Mouse (Mus musculus): ENCODE measurements around the gene Tmem41a. TPM values are rescaled to one million over a fixed set of nuclear protein-coding genes. Genes with fewer than 3 reads are reported as not detected.

Gene Tmem41a
- polyA plus RNA-seq, 1 experiment = 4.7 TPM

- WGBS = 93% methylated on average over 12 of the region's 12 CpGs
- no peaks in the 10 kb centered on the region for H3K36me3 ChIP-seq (ENCODE audit: control insufficient read depth, insufficient read depth, low read length)
- H3K27ac ChIP-seq (ENCODE audit: insufficient read depth, low read length) = no peak overlapping the region
- DNase-seq (ENCODE audit: low read depth in 1 of 2, low spot score in 2 of 2) = no peak
- H3K27me3 ChIP-seq (ENCODE audit: control insufficient read depth, insufficient read depth, low read length) = no peaks in the 10 kb centered on the region
- no peak overlapping the region for H3K4me3 ChIP-seq (ENCODE audit: extremely low read depth, insufficient read depth, insufficient read length)
- H3K4me1 ChIP-seq (ENCODE audit: control insufficient read depth, insufficient read depth, insufficient read length) = no peaks in the 10 kb centered on the region
- TF ChIP-seq POLR2A (IDR thresholded peaks at IDR 0.05; ENCODE audit: low read depth, low read length) = no peak
- no peak for TF ChIP-seq CTCF (IDR thresholded peaks at IDR 0.05; ENCODE audit: extremely low read depth, insufficient read depth, insufficient read length, insufficient replicate concordance)
These were observed 36.7 kb upstream of the Tmem41a start for GRCm38 (mm10) chr16:21984091-21984490.

GRCm38 (mm10) chr16:21983581-21983980 lies 36.2 kb upstream of the Tmem41a start:
- DNase-seq (ENCODE audit: low read depth in 1 of 2, low spot score in 2 of 2) = no peak
- TF ChIP-seq CTCF (IDR thresholded peaks at IDR 0.05; ENCODE audit: extremely low read depth, insufficient read depth, insufficient read length, insufficient replicate concordance) (no peak), POLR2A (IDR thresholded peaks at IDR 0.05; ENCODE audit: low read depth, low read length) (no peak)
- H3K27me3 ChIP-seq (ENCODE audit: control insufficient read depth, insufficient read depth, low read length) = no peaks in the 10 kb centered on the region
- H3K4me1 ChIP-seq (ENCODE audit: control insufficient read depth, insufficient read depth, insufficient read length) = no peaks in the 10 kb centered on the region
- WGBS = 95% methylated on average over 4 of the region's 4 CpGs
- no peak overlapping the region for H3K4me3 ChIP-seq (ENCODE audit: extremely low read depth, insufficient read depth, insufficient read length)
- H3K36me3 ChIP-seq (ENCODE audit: control insufficient read depth, insufficient read depth, low read length) = no peaks in the 10 kb centered on the region
- H3K27ac ChIP-seq (ENCODE audit: insufficient read depth, low read length) = no peak overlapping the region

- no peak overlapping the region for H3K27ac ChIP-seq (ENCODE audit: insufficient read depth, low read length)
- no peaks in the 10 kb centered on the region for H3K36me3 ChIP-seq (ENCODE audit: control insufficient read depth, insufficient read depth, low read length)
- WGBS = 93% methylated on average over 9 of the region's 9 CpGs
- no peaks in the 10 kb centered on the region for H3K27me3 ChIP-seq (ENCODE audit: control insufficient read depth, insufficient read depth, low read length)
- no peaks in the 10 kb centered on the region for H3K4me1 ChIP-seq (ENCODE audit: control insufficient read depth, insufficient read depth, insufficient read length)
- no peak overlapping the region for H3K4me3 ChIP-seq (ENCODE audit: extremely low read depth, insufficient read depth, insufficient read length)
- no peak for TF ChIP-seq CTCF (IDR thresholded peaks at IDR 0.05; ENCODE audit: extremely low read depth, insufficient read depth, insufficient read length, insufficient replicate concordance)
- no peak for DNase-seq (ENCODE audit: low read depth in 1 of 2, low spot score in 2 of 2)
These were observed 35.8 kb upstream of the Tmem41a start for GRCm38 (mm10) chr16:21983146-21983545.

- no peaks in the 10 kb centered on the region for H3K4me1 ChIP-seq (ENCODE audit: control insufficient read depth, insufficient read depth, insufficient read length)
- H3K36me3 ChIP-seq (ENCODE audit: control insufficient read depth, insufficient read depth, low read length) = no peaks in the 10 kb centered on the region
- no peak overlapping the region for H3K4me3 ChIP-seq (ENCODE audit: extremely low read depth, insufficient read depth, insufficient read length)
- WGBS = 82% methylated on average over 5 of the region's 5 CpGs
- no peak for DNase-seq (ENCODE audit: low read depth in 1 of 2, low spot score in 2 of 2)
- H3K27me3 ChIP-seq (ENCODE audit: control insufficient read depth, insufficient read depth, low read length) = no peaks in the 10 kb centered on the region
- no peak overlapping the region for H3K27ac ChIP-seq (ENCODE audit: insufficient read depth, low read length)
- no peak for TF ChIP-seq CTCF (IDR thresholded peaks at IDR 0.05; ENCODE audit: extremely low read depth, insufficient read depth, insufficient read length, insufficient replicate concordance)
- no peak for TF ChIP-seq POLR2A (IDR thresholded peaks at IDR 0.05; ENCODE audit: low read depth, low read length)
These were observed 30.0 kb upstream of the Tmem41a start for GRCm38 (mm10) chr16:21977347-21977746.

GRCm38 (mm10) chr16:21976203-21976602 lies 28.9 kb upstream of the Tmem41a start:
- no peak overlapping the region for H3K4me3 ChIP-seq (ENCODE audit: extremely low read depth, insufficient read depth, insufficient read length)
- H3K36me3 ChIP-seq (ENCODE audit: control insufficient read depth, insufficient read depth, low read length) = no peaks in the 10 kb centered on the region
- no peak overlapping the region for H3K27ac ChIP-seq (ENCODE audit: insufficient read depth, low read length)
- H3K27me3 ChIP-seq (ENCODE audit: control insufficient read depth, insufficient read depth, low read length) = no peaks in the 10 kb centered on the region
- H3K4me1 ChIP-seq (ENCODE audit: control insufficient read depth, insufficient read depth, insufficient read length) = no peaks in the 10 kb centered on the region
- 27% methylated on average over 16 of the region's 16 CpGs for WGBS
- TF ChIP-seq CTCF (IDR thresholded peaks at IDR 0.05; ENCODE audit: extremely low read depth, insufficient read depth, insufficient read length, insufficient replicate concordance) (no peak), POLR2A (IDR thresholded peaks at IDR 0.05; ENCODE audit: low read depth, low read length) (no peak)
- no peak for DNase-seq (ENCODE audit: low read depth in 1 of 2, low spot score in 2 of 2)

- H3K27me3 ChIP-seq (ENCODE audit: control insufficient read depth, insufficient read depth, low read length) = no peaks in the 10 kb centered on the region
- no peaks in the 10 kb centered on the region for H3K4me1 ChIP-seq (ENCODE audit: control insufficient read depth, insufficient read depth, insufficient read length)
- WGBS = 87% methylated on average over 4 of the region's 4 CpGs
- H3K27ac ChIP-seq (ENCODE audit: insufficient read depth, low read length) = no peak overlapping the region
- no peak for DNase-seq (ENCODE audit: low read depth in 1 of 2, low spot score in 2 of 2)
- H3K4me3 ChIP-seq (ENCODE audit: extremely low read depth, insufficient read depth, insufficient read length) = no peak overlapping the region
- no peaks in the 10 kb centered on the region for H3K36me3 ChIP-seq (ENCODE audit: control insufficient read depth, insufficient read depth, low read length)
- no peak for TF ChIP-seq CTCF (IDR thresholded peaks at IDR 0.05; ENCODE audit: extremely low read depth, insufficient read depth, insufficient read length, insufficient replicate concordance)
- TF ChIP-seq POLR2A (IDR thresholded peaks at IDR 0.05; ENCODE audit: low read depth, low read length) = no peak
These were observed 24.1 kb upstream of the Tmem41a start for GRCm38 (mm10) chr16:21971446-21971845.

GRCm38 (mm10) chr16:21970536-21970935 lies 23.2 kb upstream of the Tmem41a start:
- WGBS = 93% methylated on average over 6 of the region's 6 CpGs
- Histone ChIP-seq H3K27ac (ENCODE audit: insufficient read depth, low read length) (no peak overlapping the region), H3K4me3 (ENCODE audit: extremely low read depth, insufficient read depth, insufficient read length) (no peak overlapping the region), H3K27me3 (ENCODE audit: control insufficient read depth, insufficient read depth, low read length) (no peaks in the 10 kb centered on the region), H3K4me1 (ENCODE audit: control insufficient read depth, insufficient read depth, insufficient read length) (no peaks in the 10 kb centered on the region), H3K36me3 (ENCODE audit: control insufficient read depth, insufficient read depth, low read length) (no peaks in the 10 kb centered on the region)
- TF ChIP-seq CTCF (IDR thresholded peaks at IDR 0.05; ENCODE audit: extremely low read depth, insufficient read depth, insufficient read length, insufficient replicate concordance) (no peak), POLR2A (IDR thresholded peaks at IDR 0.05; ENCODE audit: low read depth, low read length) (no peak)
- DNase-seq (ENCODE audit: low read depth in 1 of 2, low spot score in 2 of 2) = no peak
